Mouse (Mus musculus): ENCODE results near the gene Pisd. TPM values are rescaled to one million over a fixed set of nuclear protein-coding genes. Genes with fewer than 3 reads are reported as not detected.

Gene Pisd
- total and polyA plus RNA-seq, 2 experiments from 2014 or later, result 89.0 to 94.5 TPM

GRCm38 (mm10) chr5:32721316-32721715, 64.1 kb downstream of the Pisd start:
- no peak for ATAC-seq (ENCODE audit: low FRiP score)
- Histone ChIP-seq H3K4me2 (ENCODE audit: low read depth, low read length, poor library complexity, severe bottlenecking) (no peak overlapping the region), H3K9ac (replicated peaks; ENCODE audit: low read length, poor library complexity, severe bottlenecking) (no peak overlapping the region), H3K9me3 (ENCODE audit: low read length) (no peaks in the 10 kb centered on the region), H3K27me3 (ENCODE audit: insufficient read depth, low read length) (no peaks in the 10 kb centered on the region), H3K27ac (ENCODE audit: low read depth, low read length) (no peak overlapping the region), H3K36me3 (ENCODE audit: insufficient read depth, low read length) (no peaks in the 10 kb centered on the region), H3K4me1 (ENCODE audit: insufficient read depth, low read length) (no peaks in the 10 kb centered on the region), H3K4me3 (ENCODE audit: low read depth, low read length) (no peak overlapping the region)
- DNase-seq (ENCODE audit: low spot score), result no peak
- 64% methylated on average over 3 of the region's 3 CpGs for WGBS
- TF ChIP-seq CTCF (IDR thresholded peaks at IDR 0.05), result no peak

- 82% methylated on average over 9 of the region's 9 CpGs for WGBS
Measured at GRCm38 (mm10) chr5:32720416-32720815, 65.0 kb downstream of the Pisd start.

GRCm38 (mm10) chr5:32718916-32719315, 66.5 kb downstream of the Pisd start:
- no peak overlapping the region for H3K27ac ChIP-seq (ENCODE audit: low read depth, low read length)
- H3K36me3 ChIP-seq (ENCODE audit: insufficient read depth, low read length), result no peaks in the 10 kb centered on the region
- no peak overlapping the region for H3K4me2 ChIP-seq (ENCODE audit: low read depth, low read length, poor library complexity, severe bottlenecking)
- ATAC-seq (ENCODE audit: low FRiP score) (no peak), DNase-seq (ENCODE audit: low spot score) (no peak)
- no peak overlapping the region for H3K4me3 ChIP-seq (ENCODE audit: low read depth, low read length)
- no peaks in the 10 kb centered on the region for H3K4me1 ChIP-seq (ENCODE audit: insufficient read depth, low read length)
- no peak for TF ChIP-seq CTCF (IDR thresholded peaks at IDR 0.05)
- no peaks in the 10 kb centered on the region for H3K27me3 ChIP-seq (ENCODE audit: insufficient read depth, low read length)
- 71% methylated on average over 6 of the region's 6 CpGs for WGBS
- H3K9ac ChIP-seq (replicated peaks; ENCODE audit: low read length, poor library complexity, severe bottlenecking), result no peak overlapping the region
- no peaks in the 10 kb centered on the region for H3K9me3 ChIP-seq (ENCODE audit: low read length)

More at GRCm38 (mm10) chr5:32720416-32720815, 65.0 kb downstream of the Pisd start:
- no peaks in the 10 kb centered on the region for H3K9me3 ChIP-seq (ENCODE audit: low read length)
- no peak for ATAC-seq (ENCODE audit: low FRiP score)
- H3K27ac ChIP-seq (ENCODE audit: low read depth, low read length), result no peak overlapping the region
- DNase-seq (ENCODE audit: low spot score), result no peak
- H3K36me3 ChIP-seq (ENCODE audit: insufficient read depth, low read length), result no peaks in the 10 kb centered on the region
- no peak overlapping the region for H3K4me2 ChIP-seq (ENCODE audit: low read depth, low read length, poor library complexity, severe bottlenecking)
- H3K9ac ChIP-seq (replicated peaks; ENCODE audit: low read length, poor library complexity, severe bottlenecking), result no peak overlapping the region
- no peak overlapping the region for H3K4me3 ChIP-seq (ENCODE audit: low read depth, low read length)
- H3K27me3 ChIP-seq (ENCODE audit: insufficient read depth, low read length), result no peaks in the 10 kb centered on the region
- H3K4me1 ChIP-seq (ENCODE audit: insufficient read depth, low read length), result no peaks in the 10 kb centered on the region
- no peak for TF ChIP-seq CTCF (IDR thresholded peaks at IDR 0.05)

- Histone ChIP-seq H3K4me2 (ENCODE audit: low read depth, low read length, poor library complexity, severe bottlenecking) (no peak overlapping the region), H3K9me3 (ENCODE audit: low read length) (no peaks in the 10 kb centered on the region), H3K36me3 (ENCODE audit: insufficient read depth, low read length) (no peaks in the 10 kb centered on the region), H3K4me3 (ENCODE audit: low read depth, low read length) (no peak overlapping the region), H3K9ac (replicated peaks; ENCODE audit: low read length, poor library complexity, severe bottlenecking) (no peak overlapping the region), H3K27ac (ENCODE audit: low read depth, low read length) (no peak overlapping the region), H3K27me3 (ENCODE audit: insufficient read depth, low read length) (no peaks in the 10 kb centered on the region), H3K4me1 (ENCODE audit: insufficient read depth, low read length) (0 out of 2 replicates have a peak, but pooled peaks cover 4% of the 10 kb centered on the region)
- no peak for DNase-seq (ENCODE audit: low spot score)
- WGBS, result 52% methylated on average over 1 of the region's 1 CpGs
- ATAC-seq (ENCODE audit: low FRiP score), result no peak
- no peak for TF ChIP-seq CTCF (IDR thresholded peaks at IDR 0.05)
Measured at GRCm38 (mm10) chr5:32717726-32718125, 67.7 kb downstream of the Pisd start.

GRCm38 (mm10) chr5:32713703-32714467, 71.6 kb downstream of the Pisd start:
- peak; percentile 85 for TF ChIP-seq CTCF (IDR thresholded peaks at IDR 0.05)
- Histone ChIP-seq H3K4me1 (ENCODE audit: insufficient read depth, low read length) (0 out of 2 replicates have a peak, but pooled peaks cover 6% of the 10 kb centered on the region), H3K9me3 (ENCODE audit: low read length) (no peaks in the 10 kb centered on the region), H3K27ac (ENCODE audit: low read depth, low read length) (peak overlapping the region; percentile 88), H3K27me3 (ENCODE audit: insufficient read depth, low read length) (no peaks in the 10 kb centered on the region), H3K4me3 (ENCODE audit: low read depth, low read length) (peak overlapping the region; percentile 59), H3K9ac (replicated peaks; ENCODE audit: low read length, poor library complexity, severe bottlenecking) (peak overlapping the region; percentile 69), H3K4me2 (ENCODE audit: low read depth, low read length, poor library complexity, severe bottlenecking) (peak overlapping the region; percentile 68), H3K36me3 (ENCODE audit: insufficient read depth, low read length) (no peaks in the 10 kb centered on the region)
- peak; percentile 98 for ATAC-seq (ENCODE audit: low FRiP score)
- under 1% methylated on average over 55 of the region's 55 CpGs for WGBS
- peak; percentile 100 for DNase-seq (ENCODE audit: low spot score)

GRCm38 (mm10) chr5:32713042-32713702, 72.3 kb downstream of the Pisd start:
- DNase-seq (ENCODE audit: low spot score) (peak; percentile 12), ATAC-seq (ENCODE audit: low FRiP score) (peak; percentile 35; the same call in 1 of the 2 replicates)
- Histone ChIP-seq H3K27ac (ENCODE audit: low read depth, low read length) (peak overlapping the region; percentile 88), H3K9ac (replicated peaks; ENCODE audit: low read length, poor library complexity, severe bottlenecking) (peak overlapping the region; percentile 69), H3K36me3 (ENCODE audit: insufficient read depth, low read length) (no peaks in the 10 kb centered on the region), H3K9me3 (ENCODE audit: low read length) (no peaks in the 10 kb centered on the region), H3K4me1 (ENCODE audit: insufficient read depth, low read length) (0 out of 2 replicates have a peak, but pooled peaks cover 6% of the 10 kb centered on the region), H3K27me3 (ENCODE audit: insufficient read depth, low read length) (no peaks in the 10 kb centered on the region), H3K4me2 (ENCODE audit: low read depth, low read length, poor library complexity, severe bottlenecking) (peak overlapping the region; percentile 68), H3K4me3 (ENCODE audit: low read depth, low read length) (peak overlapping the region; percentile 59)
- TF ChIP-seq CTCF (IDR thresholded peaks at IDR 0.05), result no peak
- WGBS, result 25% methylated on average over 2 of the region's 2 CpGs
